Mouse (Mus musculus): ENCODE data around the gene Tmbim1. TPM values are rescaled to one million over a fixed set of nuclear protein-coding genes. Genes with fewer than 3 reads are reported as not detected.

The Tmbim1 gene
- total and polyA plus RNA-seq, 3 experiments, result 26.6 to 35.1 (median 32.4) TPM

DNA sequence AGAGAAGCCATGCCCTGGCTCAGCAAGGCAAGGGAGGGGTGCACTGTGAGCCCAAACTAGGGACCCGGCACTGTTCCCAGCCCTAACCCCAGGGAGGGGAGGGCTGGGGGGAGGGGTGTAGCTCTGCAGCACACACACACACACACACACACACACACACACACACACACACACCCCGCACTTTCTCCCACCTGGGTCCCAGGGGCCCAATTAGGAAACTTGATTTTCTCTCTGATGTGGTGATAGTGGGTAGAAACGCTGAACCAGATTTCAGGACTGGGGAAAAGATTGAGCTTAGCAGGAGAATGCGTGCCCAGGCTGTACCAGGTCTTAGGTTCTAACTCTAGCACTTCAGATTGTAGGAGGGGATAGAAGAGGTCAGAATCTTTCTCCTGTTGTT is 33.2 kb upstream of the Tmbim1 start:
- in situ Hi-C loops (cut with MboI; ENCODE audit: low pct_ligation_motif_present, low pct_unique_long_range_greater_than_20kb, low sequenced_read_pairs) (no loop called here), dilution Hi-C loops (cut with MboI; ENCODE audit: extremely low pct_ligation_motif_present, extremely low pct_unique_long_range_greater_than_20kb, low sequenced_read_pairs) (no loop called here)

GRCm38 (mm10) chr1:74338013-74338412 is 32.6 kb upstream of the Tmbim1 start:
- dilution Hi-C loops (cut with MboI; ENCODE audit: extremely low pct_ligation_motif_present, extremely low pct_unique_long_range_greater_than_20kb, low sequenced_read_pairs), result no loop called here
- TF ChIP-seq MEF2A (IDR thresholded peaks at IDR 0.05; ENCODE audit: borderline replicate concordance, low read depth, low read length), result peak; percentile 77
- TF ChIP-seq ETS1 (conservative IDR thresholded peaks at IDR 0.05; ENCODE audit: low read depth, low read length), result no peak
- TF ChIP-seq MYC (IDR thresholded peaks at IDR 0.05; ENCODE audit: low read depth, low read length), result no peak
- peak; percentile 57; the same call in 1 of the 2 replicates for TF ChIP-seq IRF4 (IDR thresholded peaks at IDR 0.05; ENCODE audit: low read depth, low read length)
- peak; percentile 96 for TF ChIP-seq CHD1 (IDR thresholded peaks at IDR 0.05; ENCODE audit: low read depth, low read length)
- TF ChIP-seq ZMIZ1 (IDR thresholded peaks at IDR 0.05; ENCODE audit: low read depth, low read length), result 0 out of 2 replicates have a peak, but pooled peaks have one; percentile 8
- DNase-seq (ENCODE audit: extremely low read depth), result no peak
- H3K4me3 ChIP-seq (replicated peaks in 1 of 3; ENCODE audit: low read depth in 2 of 3, low read length in 2 of 3, poor library complexity in 1 of 3), result peak overlapping the region in 1 of 3 experiments; percentile 2
- in situ Hi-C loops (cut with MboI; ENCODE audit: low pct_ligation_motif_present, low pct_unique_long_range_greater_than_20kb, low sequenced_read_pairs), result no loop called here
- H3K27me3 ChIP-seq (replicated peaks), result no peaks in the 10 kb centered on the region
- peaks cover 72% of the 10 kb centered on the region for H3K79me2 ChIP-seq (replicated peaks; ENCODE audit: control insufficient read depth, extremely low read depth, insufficient read depth, poor library complexity, severe bottlenecking)
- peak overlapping the region; percentile 92 for H3K27ac ChIP-seq (ENCODE audit: insufficient read depth, low read depth)
- peaks cover 18% of the 10 kb centered on the region for H3K9me3 ChIP-seq (replicated peaks; ENCODE audit: low read length)
- peak overlapping the region; percentile 31; the same call in 1 of the 2 replicates for H3K9ac ChIP-seq (ENCODE audit: insufficient read depth, low read depth)
- peak overlapping the region; percentile 52 for H3K4me2 ChIP-seq (ENCODE audit: insufficient read depth, low read depth, poor library complexity, severe bottlenecking)
- H3K4me1 ChIP-seq (ENCODE audit: control insufficient read depth in 1 of 2, insufficient read depth in 2 of 2), result peaks cover 39 to 74% of the 10 kb centered on the region in 2 experiments
- peaks cover 29 to 68% of the 10 kb centered on the region in 2 experiments for H3K36me3 ChIP-seq (replicated peaks in 1 of 2; ENCODE audit: control insufficient read depth in 1 of 2, insufficient read depth in 1 of 2, low read length in 1 of 2)

More for the DNA sequence above, 33.2 kb upstream of the Tmbim1 start:
- peaks cover 45 to 80% of the 10 kb centered on the region in 2 experiments for H3K4me1 ChIP-seq (ENCODE audit: control insufficient read depth in 1 of 2, insufficient read depth in 2 of 2)
- DNase-seq (ENCODE audit: extremely low read depth), result no peak
- peak overlapping the region; percentile 31; the same call in 1 of the 2 replicates for H3K9ac ChIP-seq (ENCODE audit: insufficient read depth, low read depth)
- H3K4me3 ChIP-seq (replicated peaks in 1 of 3; ENCODE audit: low read depth in 2 of 3, low read length in 2 of 3, poor library complexity in 1 of 3), result peak overlapping the region in 1 of 3 experiments; percentile 2
- peaks cover 18% of the 10 kb centered on the region for H3K9me3 ChIP-seq (replicated peaks; ENCODE audit: low read length)
- peaks cover 72% of the 10 kb centered on the region for H3K79me2 ChIP-seq (replicated peaks; ENCODE audit: control insufficient read depth, extremely low read depth, insufficient read depth, poor library complexity, severe bottlenecking)
- TF ChIP-seq MXI1 (IDR thresholded peaks at IDR 0.05; ENCODE audit: low read depth, low read length) (no peak), CHD2 (IDR thresholded peaks at IDR 0.05; ENCODE audit: low read length) (peak; percentile 47), IRF4 (IDR thresholded peaks at IDR 0.05; ENCODE audit: low read depth, low read length) (peak; percentile 69), SMC3 (IDR thresholded peaks at IDR 0.05; ENCODE audit: low read depth, low read length) (no peak), CHD1 (IDR thresholded peaks at IDR 0.05; ENCODE audit: low read depth, low read length) (peak; percentile 13; the same call in 1 of the 2 replicates), ZKSCAN1 (IDR thresholded peaks at IDR 0.05; ENCODE audit: borderline replicate concordance, low read depth, low read length) (no peak), NELFE (IDR thresholded peaks at IDR 0.05; ENCODE audit: low read depth, low read length) (no peak), MYC (IDR thresholded peaks at IDR 0.05; ENCODE audit: low read depth, low read length) (no peak), MEF2A (IDR thresholded peaks at IDR 0.05; ENCODE audit: borderline replicate concordance, low read depth, low read length) (0 out of 2 replicates have a peak, but pooled peaks have one; percentile 13), RAD21 (IDR thresholded peaks at IDR 0.05; ENCODE audit: low read depth, low read length) (no peak), SIN3A (IDR thresholded peaks at IDR 0.05; ENCODE audit: low read length) (0 out of 2 replicates have a peak, but pooled peaks have one; percentile 1), TCF12 (IDR thresholded peaks at IDR 0.05; ENCODE audit: low read depth, low read length) (peak; percentile 79), ZMIZ1 (IDR thresholded peaks at IDR 0.05; ENCODE audit: low read depth, low read length) (0 out of 2 replicates have a peak, but pooled peaks have one; percentile 6), ZNF384 (IDR thresholded peaks at IDR 0.05; ENCODE audit: low read depth, low read length) (no peak), POLR2AphosphoS2 (IDR thresholded peaks at IDR 0.05; ENCODE audit: low read depth, low read length) (0 out of 2 replicates have a peak, but pooled peaks have one; percentile 3), USF1 (IDR thresholded peaks at IDR 0.05; ENCODE audit: low read depth, low read length) (no peak), TBP (conservative IDR thresholded peaks at IDR 0.05; ENCODE audit: low read depth, low read length) (no peak), MAFK (IDR thresholded peaks at IDR 0.05; ENCODE audit: insufficient replicate concordance, low read length) (peak; percentile 47; the same call in 1 of the 2 replicates), ZC3H11A (IDR thresholded peaks at IDR 0.05; ENCODE audit: low read depth, low read length) (no peak), HCFC1 (IDR thresholded peaks at IDR 0.05; ENCODE audit: low read depth, low read length) (no peak), MAX (IDR thresholded peaks at IDR 0.05; ENCODE audit: low read length) (no peak), ELF1 (IDR thresholded peaks at IDR 0.05; ENCODE audit: low read depth, low read length) (no peak), BHLHE40 (IDR thresholded peaks at IDR 0.05; ENCODE audit: low read depth, low read length) (peak; percentile 49), USF2 (conservative IDR thresholded peaks at IDR 0.05; ENCODE audit: low read depth, low read length) (no peak), UBTF (IDR thresholded peaks at IDR 0.05; ENCODE audit: low read depth, low read length) (no peak)
- H3K4me2 ChIP-seq (ENCODE audit: insufficient read depth, low read depth, poor library complexity, severe bottlenecking), result peak overlapping the region; percentile 52
- peak overlapping the region; percentile 92 for H3K27ac ChIP-seq (ENCODE audit: insufficient read depth, low read depth)
- peaks cover 29 to 70% of the 10 kb centered on the region in 2 experiments for H3K36me3 ChIP-seq (replicated peaks in 1 of 2; ENCODE audit: control insufficient read depth in 1 of 2, insufficient read depth in 1 of 2, low read length in 1 of 2)
- H3K27me3 ChIP-seq (replicated peaks), result no peaks in the 10 kb centered on the region
